In the genomic region with DNA sequence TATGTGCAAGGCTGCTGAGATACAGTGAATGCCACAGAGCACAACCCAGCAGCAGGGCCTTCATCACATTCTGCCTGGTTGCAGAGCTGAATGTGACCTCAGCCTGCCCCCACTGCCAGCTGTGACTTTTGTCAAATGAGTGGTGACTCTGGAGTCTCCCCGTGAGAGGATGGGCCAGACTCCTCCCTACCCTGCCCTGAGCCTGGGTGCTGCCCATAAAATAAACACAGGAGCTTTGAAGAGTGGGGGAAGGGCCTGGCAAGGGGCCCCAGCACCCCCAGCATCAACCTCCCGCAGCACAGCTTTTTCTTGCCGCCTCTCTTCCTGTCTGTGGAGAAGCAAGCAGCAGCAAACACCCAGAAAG, we compare ENCODE assay signal across 12 mouse cellular contexts.
DNase-seq lines count a peak whose midpoint lies in the region; TF ChIP-seq lines count a peak whose summit lies in the region.
"Had no signal": no experiment of that assay in that cellular context is flagged by ENCODE, and none has a peak within 500 bp of the region (broad histone marks: within the 10 kb centered on the region; RNA-seq: fewer than 3 reads in every experiment).

No protein-coding gene starts in this region.

- H3K4me1 ChIP-seq in cortical plate, adult 2 months (ENCODE audit: control insufficient read depth, insufficient read depth, low read length) = peaks cover 1% of the 10 kb centered on the region; the same call in 1 of the 2 replicates
- peaks cover 28% of the 10 kb centered on the region for H3K4me1 ChIP-seq in hindbrain, embryonic 10.5 days (replicated peaks)
- no peaks in the 10 kb centered on the region for H3K4me1 ChIP-seq in cerebellum, adult 2 months (ENCODE audit: control insufficient read depth, insufficient read depth, low read length)
- H3K4me1 ChIP-seq: forebrain, embryonic 15.5 days had no signal

- H3K79me2 ChIP-seq in myocyte (ENCODE audit: control insufficient read depth, insufficient read depth) = no peaks in the 10 kb centered on the region

- peak overlapping the region; percentile 66 for H3K27ac ChIP-seq in layer of hippocampus, adult 2 months
- H3K27ac ChIP-seq in cortical plate, adult 2 months (ENCODE audit: insufficient read depth, low read length) = 0 out of 2 replicates have a peak overlapping the region, but pooled peaks have one; percentile 28
- peak overlapping the region; percentile 68 for H3K27ac ChIP-seq in hindbrain, embryonic 10.5 days
- no peak overlapping the region for H3K27ac ChIP-seq in cerebellum, adult 2 months (ENCODE audit: insufficient read depth, low read length)
- H3K27ac ChIP-seq: forebrain, embryonic 15.5 days had no signal

- no peak for DNase-seq in layer of hippocampus, adult 2 months (ENCODE audit: low spot score in 2 of 2)
- DNase-seq in layer of hippocampus, postnatal 14 days (ENCODE audit: low spot score in 2 of 2) = no peak
- DNase-seq in hindbrain, embryonic 10.5 days (ENCODE audit: low spot score) = no peak
- no peak for DNase-seq in cerebellum, adult 2 months
- no peak for DNase-seq in adrenal gland, postnatal 4 days (ENCODE audit: low spot score in 2 of 2)
- no peak for DNase-seq in left cerebral cortex, postnatal 4 days
- DNase-seq: cerebellum, adult 18-20 months; heart, postnatal 10 days; liver, postnatal 0 days had no signal

- H3K4me2 ChIP-seq in myocyte (ENCODE audit: low read depth) = no peak overlapping the region
- H3K4me2 ChIP-seq: forebrain, embryonic 15.5 days had no signal

- TF ChIP-seq POLR2A in cortical plate, adult 2 months (IDR thresholded peaks at IDR 0.05; ENCODE audit: extremely low read depth, insufficient read depth, low read length) = no peak
- TF ChIP-seq POLR2A in myocyte (IDR thresholded peaks at IDR 0.05; ENCODE audit: insufficient read length, low read depth) = no peak
- no peak for TF ChIP-seq POLR2A in cerebellum, adult 2 months (IDR thresholded peaks at IDR 0.05; ENCODE audit: borderline replicate concordance, insufficient read depth, low read length)

- 44% methylated on average over 3 of the region's 3 CpGs for WGBS in hindbrain, embryonic 10.5 days
- 39% methylated on average over 3 of the region's 3 CpGs for WGBS in cerebellum, adult 2 months

- intact Hi-C loops in left cerebral cortex, postnatal 4 days (cut with DNase I) = no loop called here

- TF ChIP-seq CTCF in layer of hippocampus, adult 2 months (conservative IDR thresholded peaks at IDR 0.05) = no peak
- no peak for TF ChIP-seq CTCF in cortical plate, adult 2 months (IDR thresholded peaks at IDR 0.05; ENCODE audit: extremely low read depth, insufficient read depth, low read length)
- no peak for TF ChIP-seq CTCF in cerebellum, adult 2 months (IDR thresholded peaks at IDR 0.05; ENCODE audit: borderline replicate concordance, insufficient read depth, low read depth, low read length)

- H3ac ChIP-seq in myocyte (ENCODE audit: control insufficient read depth, insufficient read length) = no peak overlapping the region

- H3K27me3 ChIP-seq in hindbrain, embryonic 10.5 days (ENCODE audit: insufficient read depth, poor library complexity, severe bottlenecking) = no peaks in the 10 kb centered on the region
- H3K27me3 ChIP-seq in myocyte (ENCODE audit: control insufficient read depth, insufficient read depth, insufficient read length) = no peaks in the 10 kb centered on the region
- H3K27me3 ChIP-seq in cerebellum, adult 2 months (ENCODE audit: control insufficient read depth, insufficient read depth, low read length) = no peaks in the 10 kb centered on the region
- H3K27me3 ChIP-seq: forebrain, embryonic 15.5 days had no signal

- no peak overlapping the region for H3K4me3 ChIP-seq in layer of hippocampus, adult 2 months
- no peak overlapping the region for H3K4me3 ChIP-seq in cortical plate, adult 2 months (ENCODE audit: insufficient read depth, low read length)
- no peak overlapping the region for H3K4me3 ChIP-seq in hindbrain, embryonic 10.5 days
- no peak overlapping the region for H3K4me3 ChIP-seq in myocyte
- H3K4me3 ChIP-seq in cerebellum, adult 2 months (replicated peaks; ENCODE audit: insufficient read depth, low read depth, low read length) = no peak overlapping the region
- H3K4me3 ChIP-seq: forebrain, embryonic 15.5 days had no signal

- peaks cover 45% of the 10 kb centered on the region for H3K36me3 ChIP-seq in hindbrain, embryonic 10.5 days
- no peaks in the 10 kb centered on the region for H3K36me3 ChIP-seq in myocyte (ENCODE audit: control insufficient read depth, insufficient read depth)
- H3K36me3 ChIP-seq: forebrain, embryonic 15.5 days had no signal

- 0 out of 2 replicates have a peak, but pooled peaks cover 2% of the 10 kb centered on the region for H3K9me3 ChIP-seq in hindbrain, embryonic 10.5 days
- H3K9me3 ChIP-seq: forebrain, embryonic 15.5 days had no signal

TF ChIP-seq in myocyte, 11 proteins besides CTCF, POLR2A, EP300 and RAD21:
- TF ChIP-seq USF1 (IDR thresholded peaks at IDR 0.05; ENCODE audit: low read depth) (no peak), REST (IDR thresholded peaks at IDR 0.05; ENCODE audit: insufficient read depth, insufficient read length) (no peak), E2F4 (IDR thresholded peaks at IDR 0.05; ENCODE audit: insufficient read depth) (no peak), MYOG (IDR thresholded peaks at IDR 0.05; ENCODE audit: control insufficient read depth in 1 of 3, insufficient read depth in 1 of 3, insufficient read length in 2 of 3, low read depth in 2 of 3) (peak in 1 of 3 experiments; percentile 52), POLR2AphosphoS2 (IDR thresholded peaks at IDR 0.05; ENCODE audit: insufficient read length, low read depth) (no peak), TCF3 (IDR thresholded peaks at IDR 0.05; ENCODE audit: insufficient read length, low read depth) (peak; percentile 21), TCF12 (IDR thresholded peaks at IDR 0.05; ENCODE audit: insufficient read depth, poor library complexity, severe bottlenecking) (peak; percentile 24), CEBPB (IDR thresholded peaks at IDR 0.05; ENCODE audit: insufficient read depth, poor library complexity, severe bottlenecking) (no peak), MYOD1 (IDR thresholded peaks at IDR 0.05; ENCODE audit: control insufficient read depth in 1 of 3, insufficient read length in 2 of 3, low read depth in 2 of 3) (peak in 2 of 3 experiments; percentile 62 to 75)
